Mouse (Mus musculus): Measurements from ENCODE around the gene Tigd4. TPM values are rescaled to one million over a fixed set of nuclear protein-coding genes. Genes with fewer than 3 reads are reported as not detected.

Gene Tigd4
- total and polyA plus RNA-seq, 3 experiments, result 0.08 TPM; not detected in 2

- no peak overlapping the region for H3K4me3 ChIP-seq
- WGBS, result 71% methylated on average over 6 of the region's 6 CpGs
- H3K27me3 ChIP-seq (ENCODE audit: control insufficient read depth, insufficient read depth, low read length), result no peaks in the 10 kb centered on the region
- DNase-seq, result no peak
- H3K4me1 ChIP-seq (ENCODE audit: control insufficient read depth, insufficient read depth, low read length), result no peaks in the 10 kb centered on the region
- no peaks in the 10 kb centered on the region for H3K36me3 ChIP-seq (ENCODE audit: control insufficient read depth, insufficient read depth, low read length)
- H3K9ac ChIP-seq (ENCODE audit: low read depth, low read length), result no peak overlapping the region
- H3K27ac ChIP-seq, result no peak overlapping the region
- TF ChIP-seq POLR2A (IDR thresholded peaks at IDR 0.05; ENCODE audit: insufficient read depth, low read depth, low read length) (no peak), CTCF (IDR thresholded peaks at IDR 0.05) (no peak), EP300 (IDR thresholded peaks at IDR 0.05; ENCODE audit: insufficient read depth, low read depth, low read length) (no peak)
- intact Hi-C loops (cut with DNase I), result no loop called here
- H3K79me2 ChIP-seq (replicated peaks; ENCODE audit: control insufficient read depth, insufficient read depth, low read length), result no peaks in the 10 kb centered on the region
Measured at GRCm38 (mm10) chr3:84598756-84599155, 5.4 kb downstream of the Tigd4 start.

DNA sequence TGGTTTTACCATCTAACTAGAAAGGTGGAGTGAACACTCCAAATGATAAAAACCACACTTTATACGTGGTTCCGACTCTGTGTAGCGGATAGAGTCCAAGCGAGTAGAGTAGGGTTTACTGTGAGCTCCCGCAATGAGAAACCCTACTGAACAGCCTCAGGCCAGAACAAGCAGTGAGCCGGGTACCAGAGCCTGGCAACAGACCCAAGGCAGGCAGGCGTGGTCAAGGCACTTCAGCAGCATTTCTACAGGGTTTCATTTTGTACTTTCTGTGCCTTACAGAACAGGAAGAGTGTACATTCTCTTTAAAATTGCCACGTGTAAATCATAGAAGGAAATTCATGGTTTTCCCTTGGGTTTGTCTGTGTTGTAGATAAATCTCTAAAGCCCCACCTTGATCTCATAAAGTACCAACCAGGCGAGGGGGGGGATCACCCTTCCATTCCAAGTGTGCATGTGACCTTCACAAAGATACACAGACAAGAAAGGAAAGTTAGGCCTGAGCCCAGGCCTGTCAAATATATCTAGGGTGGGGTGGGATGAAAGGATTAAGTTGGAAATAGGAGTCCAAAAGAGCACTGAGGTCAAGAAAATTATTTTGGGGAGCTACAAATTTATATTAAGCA lies 8.6 kb downstream of the Tigd4 start:
- DNase-seq, result no peak
- intact Hi-C loops (cut with DNase I), result no loop called here
- Histone ChIP-seq H3K79me2 (replicated peaks; ENCODE audit: control insufficient read depth, insufficient read depth, low read length) (no peaks in the 10 kb centered on the region), H3K4me1 (ENCODE audit: control insufficient read depth, insufficient read depth, low read length) (no peaks in the 10 kb centered on the region), H3K27me3 (ENCODE audit: control insufficient read depth, insufficient read depth, low read length) (no peaks in the 10 kb centered on the region), H3K4me3 (no peak overlapping the region), H3K27ac (no peak overlapping the region), H3K9ac (ENCODE audit: low read depth, low read length) (no peak overlapping the region), H3K36me3 (ENCODE audit: control insufficient read depth, insufficient read depth, low read length) (no peaks in the 10 kb centered on the region)
- TF ChIP-seq CTCF (IDR thresholded peaks at IDR 0.05) (no peak), POLR2A (IDR thresholded peaks at IDR 0.05; ENCODE audit: insufficient read depth, low read depth, low read length) (no peak), EP300 (IDR thresholded peaks at IDR 0.05; ENCODE audit: insufficient read depth, low read depth, low read length) (no peak)
- 76% methylated on average over 9 of the region's 9 CpGs for whole genome bisulfite sequencing

DNA sequence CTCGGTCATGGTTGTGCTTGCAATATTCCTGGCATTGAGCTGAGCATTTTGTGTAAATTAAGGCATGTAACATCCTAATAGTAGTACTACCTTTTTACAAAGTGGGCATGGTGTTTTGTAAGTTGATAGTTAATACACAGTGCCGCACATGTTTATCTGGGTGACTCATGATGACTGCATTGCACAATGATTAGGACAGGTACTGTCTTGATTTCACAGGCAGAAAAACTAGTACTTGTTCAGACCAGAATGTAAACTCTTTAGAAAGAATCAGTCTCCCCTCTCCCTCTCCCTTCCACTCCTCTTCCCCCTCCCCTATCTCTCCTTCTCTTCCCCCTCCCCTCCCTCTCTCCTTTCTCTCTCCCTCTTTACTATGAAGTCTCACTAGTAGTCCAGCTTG lies 9.4 kb downstream of the Tigd4 start:
- H3K27me3 ChIP-seq (ENCODE audit: control insufficient read depth, insufficient read depth, low read length), result peaks cover 2% of the 10 kb centered on the region; the same call in 1 of the 2 replicates
- no peak for TF ChIP-seq EP300 (IDR thresholded peaks at IDR 0.05; ENCODE audit: insufficient read depth, low read depth, low read length)
- TF ChIP-seq POLR2A (IDR thresholded peaks at IDR 0.05; ENCODE audit: insufficient read depth, low read depth, low read length), result no peak
- no peak for TF ChIP-seq CTCF (IDR thresholded peaks at IDR 0.05)
- no peak overlapping the region for H3K4me3 ChIP-seq
- H3K4me1 ChIP-seq (ENCODE audit: control insufficient read depth, insufficient read depth, low read length), result no peaks in the 10 kb centered on the region
- no peak for DNase-seq
- H3K9ac ChIP-seq (ENCODE audit: low read depth, low read length), result no peak overlapping the region
- no peaks in the 10 kb centered on the region for H3K79me2 ChIP-seq (replicated peaks; ENCODE audit: control insufficient read depth, insufficient read depth, low read length)
- intact Hi-C loops (cut with DNase I), result no loop called here
- no peak overlapping the region for H3K27ac ChIP-seq
- WGBS, result 94% methylated on average over 2 of the region's 2 CpGs
- H3K36me3 ChIP-seq (ENCODE audit: control insufficient read depth, insufficient read depth, low read length), result no peaks in the 10 kb centered on the region

DNA sequence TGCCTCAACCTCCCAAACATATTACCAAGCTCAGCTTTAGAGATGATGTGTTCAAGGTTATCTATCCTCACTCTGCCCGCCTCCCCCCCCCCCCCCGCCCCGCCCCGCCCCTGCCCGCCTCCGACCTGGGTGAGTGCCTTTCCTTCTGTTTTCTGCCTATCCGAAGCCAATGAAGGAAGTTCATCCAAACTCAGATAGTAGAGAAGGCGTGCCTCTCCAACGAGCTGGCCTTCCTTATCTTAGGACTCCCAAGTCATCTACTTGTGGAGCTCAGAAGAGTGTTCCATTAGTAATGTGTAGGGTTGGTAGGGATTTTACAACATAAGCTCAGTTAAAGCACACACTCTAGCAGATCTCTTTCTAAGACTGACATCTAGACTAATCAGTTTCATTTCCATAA lies 9.8 kb downstream of the Tigd4 start:
- H3K27me3 ChIP-seq (ENCODE audit: control insufficient read depth, insufficient read depth, low read length), result peaks cover 2% of the 10 kb centered on the region; the same call in 1 of the 2 replicates
- H3K4me1 ChIP-seq (ENCODE audit: control insufficient read depth, insufficient read depth, low read length), result no peaks in the 10 kb centered on the region
- WGBS, result 56% methylated on average over 9 of the region's 9 CpGs
- H3K27ac ChIP-seq, result no peak overlapping the region
- no peaks in the 10 kb centered on the region for H3K36me3 ChIP-seq (ENCODE audit: control insufficient read depth, insufficient read depth, low read length)
- H3K9ac ChIP-seq (ENCODE audit: low read depth, low read length), result no peak overlapping the region
- no peak overlapping the region for H3K4me3 ChIP-seq
- no peak for DNase-seq
- H3K79me2 ChIP-seq (replicated peaks; ENCODE audit: control insufficient read depth, insufficient read depth, low read length), result no peaks in the 10 kb centered on the region
- intact Hi-C loops (cut with DNase I), result no loop called here
- TF ChIP-seq CTCF (IDR thresholded peaks at IDR 0.05) (no peak), EP300 (IDR thresholded peaks at IDR 0.05; ENCODE audit: insufficient read depth, low read depth, low read length) (no peak)

- intact Hi-C loops (cut with DNase I), result loop anchor here (5.0 kb wide), 1 partner anchor 282 kb away; no protein-coding TSS in a partner anchor
- no peak overlapping the region for H3K27ac ChIP-seq
- H3K9ac ChIP-seq (ENCODE audit: low read depth, low read length), result no peak overlapping the region
- H3K4me3 ChIP-seq, result no peak overlapping the region
- peaks cover 2% of the 10 kb centered on the region; the same call in 1 of the 2 replicates for H3K27me3 ChIP-seq (ENCODE audit: control insufficient read depth, insufficient read depth, low read length)
- H3K4me1 ChIP-seq (ENCODE audit: control insufficient read depth, insufficient read depth, low read length), result no peaks in the 10 kb centered on the region
- DNase-seq, result no peak
- 85% methylated on average over 9 of the region's 9 CpGs for WGBS
- TF ChIP-seq EP300 (IDR thresholded peaks at IDR 0.05; ENCODE audit: insufficient read depth, low read depth, low read length), result no peak
- TF ChIP-seq CTCF (IDR thresholded peaks at IDR 0.05), result no peak
- no peak for TF ChIP-seq POLR2A (IDR thresholded peaks at IDR 0.05; ENCODE audit: insufficient read depth, low read depth, low read length)
- no peaks in the 10 kb centered on the region for H3K36me3 ChIP-seq (ENCODE audit: control insufficient read depth, insufficient read depth, low read length)
- H3K79me2 ChIP-seq (replicated peaks; ENCODE audit: control insufficient read depth, insufficient read depth, low read length), result no peaks in the 10 kb centered on the region
Measured at GRCm38 (mm10) chr3:84610183-84610710, 16.9 kb downstream of the Tigd4 start.

GRCm38 (mm10) chr3:84615050-84615855 lies 21.9 kb downstream of the Tigd4 start:
- intact Hi-C loops (cut with DNase I), result loop anchor here (1.0 to 5.0 kb wide), 3 partner anchors 78 to 292 kb away; no protein-coding TSS in a partner anchor
- no peaks in the 10 kb centered on the region for H3K27me3 ChIP-seq (ENCODE audit: control insufficient read depth, insufficient read depth, low read length)
- H3K9ac ChIP-seq (ENCODE audit: low read depth, low read length), result no peak overlapping the region
- no peak for DNase-seq
- TF ChIP-seq CTCF (IDR thresholded peaks at IDR 0.05), result peak; percentile 86
- TF ChIP-seq POLR2A (IDR thresholded peaks at IDR 0.05; ENCODE audit: insufficient read depth, low read depth, low read length), result no peak
- no peak for TF ChIP-seq EP300 (IDR thresholded peaks at IDR 0.05; ENCODE audit: insufficient read depth, low read depth, low read length)
- no peak overlapping the region for H3K4me3 ChIP-seq
- H3K27ac ChIP-seq, result no peak overlapping the region
- no peaks in the 10 kb centered on the region for H3K4me1 ChIP-seq (ENCODE audit: control insufficient read depth, insufficient read depth, low read length)
- H3K79me2 ChIP-seq (replicated peaks; ENCODE audit: control insufficient read depth, insufficient read depth, low read length), result no peaks in the 10 kb centered on the region
- WGBS, result 15% methylated on average over 5 of the region's 5 CpGs
- no peaks in the 10 kb centered on the region for H3K36me3 ChIP-seq (ENCODE audit: control insufficient read depth, insufficient read depth, low read length)

Data from heart, adult 2 months (tissue).